Mouse (Mus musculus): ENCODE data around the gene Hint2. TPM values are rescaled to one million over a fixed set of nuclear protein-coding genes. Genes with fewer than 3 reads are reported as not detected.
A peak's percentile ranks its signal among the peaks of the same experiment; 100 is the strongest.

Hint2 gene
- polyA plus RNA-seq, 1 experiment: 30.1 TPM

GRCm38 (mm10) chr4:43691026-43691425 is 34.8 kb upstream of the Hint2 start:
- H3K4me1 ChIP-seq: peaks cover 35% of the 10 kb centered on the region
- H3K9me3 ChIP-seq: no peaks in the 10 kb centered on the region
- no peak for TF ChIP-seq GATA1 (IDR thresholded peaks at IDR 0.05; ENCODE audit: borderline replicate concordance, low read length)
- TF ChIP-seq FLI1 (IDR thresholded peaks at IDR 0.05; ENCODE audit: low read length): no peak
- no peaks in the 10 kb centered on the region for H3K36me3 ChIP-seq (replicated peaks; ENCODE audit: low read length)
- H3K4me3 ChIP-seq (replicated peaks): no peak overlapping the region
- H3K27me3 ChIP-seq (replicated peaks): peaks cover 29% of the 10 kb centered on the region

GRCm38 (mm10) chr4:43690021-43690420 is 33.8 kb upstream of the Hint2 start:
- no peak overlapping the region for H3K4me3 ChIP-seq (replicated peaks)
- H3K4me1 ChIP-seq: peaks cover 25% of the 10 kb centered on the region
- TF ChIP-seq GATA1 (IDR thresholded peaks at IDR 0.05; ENCODE audit: borderline replicate concordance, low read length) (no peak), FLI1 (IDR thresholded peaks at IDR 0.05; ENCODE audit: low read length) (no peak)
- H3K27me3 ChIP-seq (replicated peaks): peaks cover 35% of the 10 kb centered on the region
- no peaks in the 10 kb centered on the region for H3K36me3 ChIP-seq (replicated peaks; ENCODE audit: low read length)
- H3K9me3 ChIP-seq: no peaks in the 10 kb centered on the region

GRCm38 (mm10) chr4:43679416-43680043 is 23.3 kb upstream of the Hint2 start:
- TF ChIP-seq FLI1 (IDR thresholded peaks at IDR 0.05; ENCODE audit: low read length): no peak
- no peak for TF ChIP-seq GATA1 (IDR thresholded peaks at IDR 0.05; ENCODE audit: borderline replicate concordance, low read length)
- H3K9me3 ChIP-seq: no peaks in the 10 kb centered on the region
- H3K4me1 ChIP-seq: peaks cover 10% of the 10 kb centered on the region
- no peaks in the 10 kb centered on the region for H3K36me3 ChIP-seq (replicated peaks; ENCODE audit: low read length)
- no peak overlapping the region for H3K4me3 ChIP-seq (replicated peaks)
- H3K27me3 ChIP-seq (replicated peaks): peaks cover 29% of the 10 kb centered on the region

GRCm38 (mm10) chr4:43678541-43678940 is 22.3 kb upstream of the Hint2 start:
- Histone ChIP-seq H3K36me3 (replicated peaks; ENCODE audit: low read length) (no peaks in the 10 kb centered on the region), H3K4me1 (peaks cover 10% of the 10 kb centered on the region), H3K9me3 (no peaks in the 10 kb centered on the region), H3K27me3 (replicated peaks) (peaks cover 32% of the 10 kb centered on the region), H3K4me3 (replicated peaks) (no peak overlapping the region)
- TF ChIP-seq GATA1 (IDR thresholded peaks at IDR 0.05; ENCODE audit: borderline replicate concordance, low read length) (no peak), FLI1 (IDR thresholded peaks at IDR 0.05; ENCODE audit: low read length) (no peak)

GRCm38 (mm10) chr4:43675608-43676007 is 19.3 kb upstream of the Hint2 start:
- Histone ChIP-seq H3K36me3 (replicated peaks; ENCODE audit: low read length) (no peaks in the 10 kb centered on the region), H3K9me3 (no peaks in the 10 kb centered on the region), H3K4me3 (replicated peaks) (no peak overlapping the region), H3K4me1 (peaks cover 14% of the 10 kb centered on the region), H3K27me3 (replicated peaks) (peaks cover 27% of the 10 kb centered on the region)
- TF ChIP-seq FLI1 (IDR thresholded peaks at IDR 0.05; ENCODE audit: low read length): no peak
- no peak for TF ChIP-seq GATA1 (IDR thresholded peaks at IDR 0.05; ENCODE audit: borderline replicate concordance, low read length)

- Histone ChIP-seq H3K4me1 (peaks cover 16% of the 10 kb centered on the region), H3K36me3 (replicated peaks; ENCODE audit: low read length) (no peaks in the 10 kb centered on the region), H3K4me3 (replicated peaks) (no peak overlapping the region), H3K9me3 (no peaks in the 10 kb centered on the region), H3K27me3 (replicated peaks) (peaks cover 27% of the 10 kb centered on the region)
- TF ChIP-seq FLI1 (IDR thresholded peaks at IDR 0.05; ENCODE audit: low read length): no peak
- TF ChIP-seq GATA1 (IDR thresholded peaks at IDR 0.05; ENCODE audit: borderline replicate concordance, low read length): no peak
Observed at GRCm38 (mm10) chr4:43674974-43675373, 18.7 kb upstream of the Hint2 start.

GRCm38 (mm10) chr4:43673703-43674102 is 17.4 kb upstream of the Hint2 start:
- Histone ChIP-seq H3K27me3 (replicated peaks) (peaks cover 26% of the 10 kb centered on the region), H3K4me1 (peaks cover 26% of the 10 kb centered on the region), H3K9me3 (no peaks in the 10 kb centered on the region)

GRCm38 (mm10) chr4:43672070-43672469 is 15.8 kb upstream of the Hint2 start:
- TF ChIP-seq FLI1 (IDR thresholded peaks at IDR 0.05; ENCODE audit: low read length): no peak
- no peak for TF ChIP-seq GATA1 (IDR thresholded peaks at IDR 0.05; ENCODE audit: borderline replicate concordance, low read length)

More at GRCm38 (mm10) chr4:43673703-43674102, 17.4 kb upstream of the Hint2 start:
- no peak for TF ChIP-seq FLI1 (IDR thresholded peaks at IDR 0.05; ENCODE audit: low read length)
- TF ChIP-seq GATA1 (IDR thresholded peaks at IDR 0.05; ENCODE audit: borderline replicate concordance, low read length): no peak
- H3K4me3 ChIP-seq (replicated peaks): no peak overlapping the region
- H3K36me3 ChIP-seq (replicated peaks; ENCODE audit: low read length): no peaks in the 10 kb centered on the region

GRCm38 (mm10) chr4:43669428-43669794 is 13.1 kb upstream of the Hint2 start:
- H3K9me3 ChIP-seq: no peaks in the 10 kb centered on the region
- peaks cover 24% of the 10 kb centered on the region for H3K4me1 ChIP-seq
- H3K36me3 ChIP-seq (replicated peaks; ENCODE audit: low read length): no peaks in the 10 kb centered on the region
- H3K4me3 ChIP-seq (replicated peaks): peak overlapping the region; percentile 92
- TF ChIP-seq FLI1 (IDR thresholded peaks at IDR 0.05; ENCODE audit: low read length) (no peak), GATA1 (IDR thresholded peaks at IDR 0.05; ENCODE audit: borderline replicate concordance, low read length) (no peak)
- H3K27me3 ChIP-seq (replicated peaks): peaks cover 44% of the 10 kb centered on the region

More at GRCm38 (mm10) chr4:43672070-43672469, 15.8 kb upstream of the Hint2 start:
- H3K4me3 ChIP-seq (replicated peaks): no peak overlapping the region
- H3K36me3 ChIP-seq (replicated peaks; ENCODE audit: low read length): no peaks in the 10 kb centered on the region
- peaks cover 31% of the 10 kb centered on the region for H3K4me1 ChIP-seq
- H3K9me3 ChIP-seq: no peaks in the 10 kb centered on the region
- peaks cover 27% of the 10 kb centered on the region for H3K27me3 ChIP-seq (replicated peaks)

GRCm38 (mm10) chr4:43668782-43669427 is 12.6 kb upstream of the Hint2 start, which contains the start of the genes Tmem8b and Fam221b:
Gene Tmem8b (plus strand): TSS chr4:43668971.
Gene Fam221b (minus strand): TSS chr4:43669145.
- Histone ChIP-seq H3K9me3 (no peaks in the 10 kb centered on the region), H3K4me1 (peaks cover 24% of the 10 kb centered on the region), H3K4me3 (replicated peaks) (peak within 1 kb of the TSS; percentile 92), H3K36me3 (replicated peaks; ENCODE audit: low read length) (no peaks in the 10 kb centered on the region), H3K27me3 (replicated peaks) (peaks cover 45% of the 10 kb centered on the region)
- TF ChIP-seq FLI1 (IDR thresholded peaks at IDR 0.05; ENCODE audit: low read length) (no peak), GATA1 (IDR thresholded peaks at IDR 0.05; ENCODE audit: borderline replicate concordance, low read length) (no peak)

Data from megakaryocyte, embryonic 14.5 days (primary cell).